Mouse (Mus musculus): ENCODE results near the gene Gm867.

Gm867 gene

DNA sequence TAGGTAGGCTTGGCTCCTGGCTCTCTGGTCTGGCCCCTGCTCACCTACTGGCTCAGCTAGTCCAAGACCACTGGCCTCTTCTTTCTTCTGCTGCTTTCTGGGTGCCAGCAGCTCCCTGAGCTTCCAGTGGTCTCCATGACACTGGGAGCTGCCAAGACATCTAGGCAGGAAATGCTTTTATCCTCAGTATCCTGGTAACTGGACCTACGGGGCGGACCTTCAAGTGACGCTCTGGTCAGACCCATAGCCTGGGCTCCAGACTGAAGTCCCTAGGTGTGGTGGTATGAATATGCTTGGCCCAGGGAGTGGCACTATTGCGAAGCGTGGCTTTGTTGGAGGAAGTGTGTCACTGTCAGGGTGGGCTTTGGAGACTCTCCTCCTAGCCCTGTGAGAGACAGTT, at the start of gene Gm867:
Gm867 (minus strand) TSS at position 153 of the 400 bp plus-strand sequence.
- in situ Hi-C loops (cut with MboI, MseI) = no loop called here

DNA sequence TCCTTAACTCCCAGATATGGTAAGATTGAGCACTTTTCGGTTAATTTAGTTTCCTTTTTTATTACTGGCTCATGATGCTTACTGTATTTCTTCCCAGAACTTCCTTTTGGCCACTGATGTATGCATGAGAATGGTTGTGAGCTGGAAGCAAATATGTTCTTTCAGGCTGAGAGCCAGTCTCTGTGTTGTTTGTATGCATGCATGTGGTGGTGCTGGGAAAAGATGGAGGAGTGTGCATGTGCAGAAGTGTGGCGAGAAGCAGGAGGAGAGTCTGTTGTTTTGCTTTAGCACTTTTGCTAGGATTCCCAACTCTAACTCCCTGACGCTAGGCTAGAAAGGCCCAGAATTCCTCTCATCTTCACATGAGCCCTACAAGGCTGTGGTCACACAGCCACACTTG, 39.0 kb upstream of the Gm867 start:
- in situ Hi-C loops (cut with MboI, MseI) = no loop called here

DNA sequence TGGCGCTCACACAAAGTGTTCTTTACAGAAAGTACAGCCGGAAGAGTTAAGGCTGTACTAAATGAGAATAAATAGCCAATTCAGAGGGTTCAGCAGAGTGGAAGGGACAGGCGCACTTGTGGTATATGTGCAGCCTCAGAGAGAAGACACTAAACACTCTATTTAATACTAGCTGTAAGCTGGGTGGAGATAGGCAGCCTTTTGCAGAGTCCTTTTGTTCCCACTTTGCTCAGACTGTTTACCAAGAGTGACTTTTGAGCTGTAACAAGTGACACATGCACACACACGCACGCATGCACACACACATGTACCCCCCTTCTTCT, 38.3 kb upstream of the Gm867 start:
- in situ Hi-C loops (cut with MboI, MseI) = no loop called here

DNA sequence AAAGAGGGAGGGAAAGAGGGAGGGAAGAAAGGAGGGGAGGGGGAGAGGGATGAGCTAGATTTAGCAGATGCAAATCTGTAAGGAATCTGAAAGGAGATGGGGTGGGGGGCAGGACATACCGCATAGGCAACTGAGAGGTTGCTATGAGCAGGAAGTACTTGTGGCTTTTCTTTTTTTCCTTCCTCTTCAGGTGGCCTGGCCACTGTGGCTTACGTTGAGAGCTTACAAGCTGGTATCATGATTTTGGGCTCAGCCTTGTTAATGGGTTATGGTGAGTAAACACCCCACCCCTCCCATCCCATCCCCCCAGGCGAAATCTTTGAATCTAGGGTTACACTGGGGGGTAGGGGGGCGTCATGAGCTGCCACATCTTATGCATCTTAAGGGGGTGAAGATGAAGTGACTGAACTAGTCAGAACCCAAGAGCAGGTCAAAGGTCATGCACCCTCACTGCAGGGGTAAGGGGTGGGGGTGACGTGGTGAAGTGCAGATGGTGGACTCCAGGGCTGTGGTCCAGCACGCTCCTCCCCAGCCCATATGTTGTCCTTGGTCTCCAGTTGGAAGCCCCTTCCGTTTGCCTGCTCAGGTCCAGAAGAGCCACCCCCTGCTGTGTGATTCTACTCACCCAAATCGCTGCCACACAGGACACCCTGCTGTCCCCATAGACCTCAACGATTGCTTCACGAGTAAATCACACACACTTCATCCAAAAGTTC, 37.8 kb upstream of the Gm867 start:
- in situ Hi-C loops (cut with MboI, MseI) = no loop called here

DNA sequence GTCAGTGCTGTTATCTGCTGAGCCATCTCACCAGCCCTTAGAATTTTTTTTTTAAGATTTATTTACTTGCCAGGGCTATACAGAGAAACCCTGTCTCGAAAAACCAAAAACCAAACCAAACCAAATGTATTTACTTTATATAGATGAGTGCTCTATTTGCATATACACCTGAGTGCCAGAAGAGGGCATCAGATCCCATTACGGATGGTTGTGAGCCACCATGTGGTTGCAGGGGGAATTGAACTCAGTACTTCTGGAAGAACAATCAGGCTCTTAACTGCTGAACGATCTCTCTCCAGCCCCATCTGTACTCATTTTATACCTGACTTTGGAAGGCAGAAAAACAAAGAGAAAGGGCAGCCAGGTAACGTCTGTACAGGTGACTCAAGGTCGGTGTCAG, 34.7 kb upstream of the Gm867 start:
- in situ Hi-C loops (cut with MboI, MseI) = no loop called here

DNA sequence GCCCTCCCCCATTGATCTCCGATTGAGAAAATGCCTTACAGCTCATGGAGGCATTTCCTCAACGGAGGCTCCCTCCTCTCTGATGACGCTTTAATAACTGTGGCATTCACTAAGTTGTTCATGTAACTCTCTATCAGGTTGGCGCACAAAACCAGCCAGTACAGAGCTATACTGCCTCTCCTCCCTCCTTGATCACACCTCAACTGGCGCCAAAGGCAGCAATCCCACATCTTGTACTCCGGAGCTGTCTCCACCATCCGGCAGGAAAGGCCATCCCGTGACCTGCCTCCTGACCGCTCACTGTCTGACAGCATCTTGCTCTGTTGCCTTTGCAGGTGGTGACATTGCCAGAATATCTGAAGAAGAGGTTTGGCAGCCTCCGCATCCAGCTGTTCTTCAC, 33.4 kb upstream of the Gm867 start:
- in situ Hi-C loops (cut with MboI, MseI) = no loop called here

DNA sequence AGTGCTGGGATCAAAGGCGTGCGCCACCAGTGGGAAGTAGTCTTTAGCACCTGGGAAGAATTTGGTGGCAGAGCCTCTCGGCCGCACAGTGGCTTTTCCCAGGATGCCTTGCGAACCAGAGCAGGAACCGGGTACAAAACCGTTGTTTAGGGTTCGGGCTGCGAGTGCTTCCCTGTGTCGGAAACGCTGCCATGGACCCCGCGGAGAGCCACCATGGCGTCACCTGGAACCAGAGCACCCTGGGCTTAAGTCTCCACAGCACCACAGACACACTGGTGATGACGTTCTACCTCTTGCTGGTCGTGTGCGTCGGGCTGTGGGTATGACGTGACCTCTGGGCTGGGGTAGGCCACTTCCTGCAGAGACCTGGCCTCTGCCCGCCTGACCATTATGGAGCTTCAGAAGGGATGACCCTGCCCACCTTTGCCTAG, 13.9 kb upstream of the Gm867 start, which contains the start of gene Gm5134:
Gm5134 (plus strand) TSS at position 134 of the 431 bp plus-strand sequence.
- in situ Hi-C loops (cut with MboI, MseI) = loop anchor here (5.0 kb wide), 2 partner anchors 67 to 212 kb away; no protein-coding TSS in a partner anchor

DNA sequence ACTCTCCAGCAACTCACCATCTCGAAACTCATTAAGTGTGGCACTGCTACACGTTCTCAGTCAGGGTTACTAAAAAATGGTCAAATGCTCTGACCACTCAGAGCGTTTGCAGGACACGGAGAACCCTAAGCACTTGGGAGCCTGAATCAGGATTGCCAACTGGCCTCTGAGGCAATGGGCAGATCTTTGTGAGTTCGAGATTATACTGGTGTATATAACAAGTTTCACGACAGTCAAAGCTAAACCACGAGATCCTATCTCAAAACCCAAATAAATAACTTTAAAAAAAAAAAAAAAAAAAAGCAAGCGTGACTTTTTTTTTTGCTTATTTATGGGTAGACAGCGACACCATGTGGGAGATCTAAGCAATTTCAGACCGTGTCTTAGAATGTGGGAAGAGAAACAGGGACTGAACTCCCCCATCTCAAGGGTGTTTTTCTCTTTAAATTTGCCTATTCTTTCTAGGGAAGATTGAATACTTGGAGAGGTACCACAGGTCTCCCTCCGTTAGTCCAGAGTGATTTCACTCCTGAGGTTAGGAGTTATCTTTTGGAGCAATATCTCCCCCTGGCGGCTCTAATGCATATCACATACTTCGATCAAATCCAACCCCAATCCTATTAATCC, 11.1 kb upstream of the Gm867 start:
- in situ Hi-C loops (cut with MboI, MseI) = loop anchor here (5.0 kb wide), 2 partner anchors 64 to 209 kb away; no protein-coding TSS in a partner anchor

DNA sequence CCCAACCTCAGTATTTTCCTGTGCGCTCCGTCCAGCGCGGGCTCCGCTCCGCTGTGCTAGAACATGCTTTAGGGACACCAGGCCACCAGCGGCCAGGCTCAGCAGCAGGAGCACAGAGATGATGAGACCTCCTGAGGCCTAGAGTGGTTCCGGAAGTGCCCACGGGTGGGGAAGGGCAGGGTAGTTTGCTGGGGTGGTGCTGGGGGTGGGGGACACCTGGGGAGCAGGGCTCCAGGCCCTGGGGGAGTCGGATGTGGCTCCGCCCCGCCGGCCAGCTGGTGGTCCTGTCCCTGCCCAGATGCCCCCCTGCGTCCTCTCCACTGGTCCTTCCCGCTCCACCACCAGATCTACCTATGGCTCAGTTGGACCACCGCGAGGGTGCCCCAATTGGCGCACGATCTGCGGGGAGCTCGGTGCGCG, 10.3 kb upstream of the Gm867 start:
- in situ Hi-C loops (cut with MboI, MseI) = loop anchor here (5.0 kb wide), 2 partner anchors 64 to 208 kb away; no protein-coding TSS in a partner anchor

DNA sequence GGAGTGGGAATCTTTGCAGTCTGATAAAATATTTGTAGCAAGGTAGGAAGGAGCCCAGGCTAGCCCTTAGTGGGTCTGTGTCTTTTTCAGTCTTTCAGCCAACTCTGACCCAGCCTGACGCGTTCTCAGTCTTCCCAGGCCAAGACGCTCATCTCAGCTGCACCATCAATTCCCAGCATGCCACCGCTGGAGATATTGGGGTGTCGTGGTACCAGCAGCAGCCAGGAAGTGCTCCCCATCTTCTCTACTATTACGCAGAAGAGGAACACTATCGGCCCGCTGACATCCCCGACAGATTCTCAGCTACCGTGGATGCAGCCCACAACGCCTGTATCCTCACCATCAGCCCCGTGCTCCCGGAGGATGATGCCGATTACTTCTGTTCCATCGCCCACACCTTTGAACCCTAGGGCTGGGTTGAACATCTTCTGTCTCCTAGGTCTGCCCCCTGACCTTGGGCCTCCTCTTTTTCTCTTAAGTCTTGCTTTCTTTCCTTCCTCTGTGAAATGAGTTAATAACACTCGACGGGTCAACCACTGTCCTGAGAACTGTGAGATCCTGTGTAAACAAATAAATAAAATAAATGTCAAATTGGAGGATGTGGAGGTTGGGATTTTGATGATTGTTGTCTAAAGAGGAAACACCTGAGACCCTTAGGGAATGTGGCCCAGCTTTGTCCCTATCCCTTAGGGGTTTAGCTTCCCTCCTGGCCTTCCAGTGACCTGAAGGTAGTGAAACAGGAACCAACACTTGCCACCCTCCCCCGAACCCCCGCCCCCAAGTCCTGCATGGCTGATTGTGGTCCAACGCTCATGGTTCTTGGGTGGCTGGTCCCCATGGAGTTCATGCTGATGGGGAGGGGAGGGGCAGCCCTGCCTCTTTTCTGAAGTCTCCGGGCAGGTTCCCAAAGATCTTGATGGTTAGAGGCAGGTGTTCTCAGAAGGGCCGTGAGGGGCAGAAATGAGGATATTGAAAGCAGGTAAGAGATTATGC, 8.9 kb upstream of the Gm867 start:
- in situ Hi-C loops (cut with MboI, MseI) = loop anchor here (5.0 kb wide), 3 partner anchors 62 to 207 kb away; no protein-coding TSS in a partner anchor

DNA sequence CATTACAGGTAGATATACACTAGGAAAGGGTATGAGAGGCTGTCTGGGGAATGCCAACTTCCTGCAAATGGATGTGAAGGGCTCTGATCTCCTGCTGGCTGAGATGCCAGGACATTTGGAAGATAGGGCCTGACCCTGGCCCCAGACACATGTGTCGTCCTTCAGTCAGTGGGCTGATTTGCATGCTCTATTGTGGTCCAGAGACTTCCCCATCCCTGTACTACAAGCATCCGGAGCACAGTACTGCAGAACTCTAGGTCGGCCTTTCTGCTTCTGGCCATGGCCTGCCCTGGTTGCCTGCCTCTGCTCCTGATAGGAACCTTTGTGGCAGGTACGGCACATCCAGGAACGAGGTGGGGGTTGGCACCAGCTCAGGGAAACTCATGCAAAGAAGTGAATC, 7.6 kb upstream of the Gm867 start:
- in situ Hi-C loops (cut with MboI, MseI) = loop anchor here in 1 of 2 experiments (5.0 kb wide), 1 partner anchor 191 kb away; no protein-coding TSS in a partner anchor

DNA sequence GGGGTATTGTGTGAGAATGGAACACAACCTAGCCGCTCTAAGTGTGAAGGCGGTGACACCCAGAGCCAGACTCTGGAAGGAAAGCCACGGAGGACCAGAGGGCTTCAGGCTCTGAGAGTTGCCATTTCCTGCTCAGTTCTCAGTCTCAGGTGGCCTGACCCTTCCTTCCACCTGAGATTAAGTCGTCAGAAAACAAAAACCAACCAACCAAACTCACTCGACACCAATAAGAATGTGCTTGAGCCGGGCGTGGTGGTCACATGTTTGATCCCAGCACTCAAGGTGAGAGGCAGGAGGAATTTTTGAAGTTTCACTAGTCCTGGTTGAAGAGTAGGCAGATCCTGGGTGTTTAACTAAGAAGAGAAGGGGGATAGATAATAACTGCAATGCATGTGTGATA, 5.4 kb upstream of the Gm867 start:
- in situ Hi-C loops (cut with MboI, MseI) = loop anchor here in 1 of 2 experiments (5.0 kb wide), 1 partner anchor 189 kb away; no protein-coding TSS in a partner anchor

DNA sequence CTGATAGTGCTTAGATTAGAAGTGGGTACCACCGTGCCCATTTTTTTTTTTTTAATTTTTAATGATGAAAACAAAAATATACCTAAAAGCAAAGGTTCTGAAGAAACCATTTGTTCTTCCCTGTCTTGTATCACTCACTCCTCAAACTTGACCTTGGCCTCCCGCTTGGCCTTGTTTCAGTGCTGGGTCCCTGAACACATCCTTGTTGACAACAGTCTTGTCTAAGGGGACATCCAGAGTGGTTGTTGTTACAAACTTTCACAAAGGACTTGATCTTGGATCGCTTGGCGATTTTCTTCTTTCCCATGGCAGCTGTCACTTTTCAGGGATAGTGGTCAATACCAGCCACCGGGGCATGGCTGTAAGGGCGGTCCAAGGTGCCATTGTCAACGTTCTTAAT, 4.7 kb upstream of the Gm867 start:
- in situ Hi-C loops (cut with MboI, MseI) = loop anchor here in 1 of 2 experiments (5.0 kb wide), 1 partner anchor 188 kb away; no protein-coding TSS in a partner anchor

DNA sequence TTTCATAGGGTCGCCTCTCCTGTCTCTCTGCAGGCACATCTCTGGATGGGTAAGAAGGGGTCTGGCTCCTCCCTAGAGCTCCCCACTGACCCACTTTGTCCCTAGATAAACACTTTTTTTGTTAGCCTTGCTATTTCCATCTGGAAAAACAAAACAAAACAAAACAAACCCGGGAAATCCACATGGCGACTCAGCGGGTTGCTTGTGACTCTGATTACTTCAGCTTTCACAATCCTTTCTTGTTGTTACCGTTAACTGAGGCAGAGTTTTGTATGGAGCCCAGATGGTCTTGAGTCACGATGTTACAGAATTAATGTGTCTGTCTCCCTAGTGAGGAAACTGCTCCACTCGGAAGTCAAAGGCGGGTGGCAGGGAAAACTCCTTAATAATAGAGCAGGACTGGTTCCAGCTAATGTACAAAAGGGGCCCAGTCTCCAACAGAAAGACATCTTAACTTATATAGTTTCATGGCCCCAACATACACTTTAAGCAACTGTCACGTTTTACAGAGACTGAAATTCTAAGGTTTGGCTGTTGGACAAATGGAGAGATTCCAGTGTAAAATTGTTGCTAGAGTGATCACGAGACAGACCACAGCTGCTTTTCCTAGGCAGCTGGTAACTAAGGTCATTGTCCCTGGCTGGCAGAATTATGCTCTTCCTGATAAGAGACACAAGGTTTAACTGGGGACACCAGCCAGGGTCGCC, 3.7 kb upstream of the Gm867 start:
- in situ Hi-C loops (cut with MboI, MseI) = no loop called here

DNA sequence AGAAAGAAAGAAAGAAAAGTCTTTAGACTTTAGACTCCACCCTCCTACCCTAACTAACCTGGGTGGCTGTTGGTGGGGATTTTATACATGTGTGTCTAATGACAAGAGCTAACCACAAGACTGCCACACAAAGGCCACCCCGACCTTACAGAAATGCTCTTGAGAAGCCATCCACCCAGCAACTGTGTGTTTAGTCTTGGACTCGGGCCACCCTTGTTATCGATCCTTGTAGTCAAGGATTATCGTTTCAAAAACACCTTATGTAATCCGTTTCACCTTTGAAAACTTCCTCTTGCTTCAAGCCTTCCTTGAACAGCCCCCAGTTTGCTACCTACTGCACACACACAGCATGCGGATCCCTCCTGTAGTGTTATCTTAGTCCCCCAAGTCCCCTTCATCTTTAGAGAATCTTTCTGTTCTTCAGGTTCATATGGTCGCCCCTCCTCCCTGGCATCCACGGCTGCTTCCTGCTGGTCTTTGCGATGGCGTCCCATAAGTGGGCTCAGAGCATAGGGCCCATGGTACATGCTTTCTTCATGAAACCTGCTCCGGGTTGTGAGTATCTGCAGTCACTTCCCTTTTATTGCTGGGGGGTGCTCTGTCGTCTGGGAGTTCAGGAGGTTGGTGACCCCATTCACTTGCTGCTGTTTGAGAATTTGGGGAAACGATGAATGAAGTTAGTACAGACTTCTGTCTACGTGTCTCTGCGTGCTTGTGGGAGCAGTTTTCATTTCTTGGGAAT, 2.4 kb upstream of the Gm867 start, which contains the start of gene Vpreb3:
Vpreb3 (plus strand) TSS at position 322 of the 742 bp plus-strand sequence.
- in situ Hi-C loops (cut with MboI, MseI) = no loop called here

DNA sequence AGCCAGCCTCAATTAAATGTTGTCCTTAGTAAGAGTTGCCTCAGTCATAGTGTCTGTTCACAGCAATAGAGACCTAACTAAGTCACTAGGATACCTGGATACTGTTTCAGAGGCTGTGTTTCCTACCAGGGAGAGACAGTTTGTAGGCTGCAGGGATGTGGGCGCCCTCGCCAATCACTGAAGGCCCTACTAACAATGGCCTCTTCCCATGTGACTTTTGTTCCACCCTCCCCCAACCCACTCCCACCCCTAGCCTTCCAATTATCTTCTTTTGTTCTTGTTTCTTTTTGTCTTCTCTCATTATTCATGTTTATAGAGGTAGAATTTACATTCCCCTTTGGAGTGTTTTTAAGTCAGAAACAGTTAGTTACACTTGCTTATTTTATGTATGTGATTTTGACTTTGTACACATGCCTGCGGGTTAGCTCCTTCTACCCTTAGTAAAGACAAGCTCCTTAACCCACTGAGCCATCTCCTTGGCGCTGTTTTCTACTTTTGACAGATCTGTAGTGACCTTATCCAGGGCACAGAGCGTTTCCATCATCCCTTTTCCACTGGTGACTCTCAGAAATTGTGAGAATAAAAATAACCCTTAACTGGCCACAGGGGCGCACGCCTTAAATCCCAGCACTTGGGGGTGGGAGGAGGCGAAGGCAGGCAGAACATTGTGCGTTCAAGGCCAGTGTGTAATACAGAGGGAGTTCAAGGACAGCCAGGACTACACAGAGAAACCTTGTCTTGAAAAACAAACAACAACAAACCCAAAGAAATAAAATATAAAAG, 761 bp upstream of the Gm867 start:
- in situ Hi-C loops (cut with MboI, MseI) = no loop called here

DNA sequence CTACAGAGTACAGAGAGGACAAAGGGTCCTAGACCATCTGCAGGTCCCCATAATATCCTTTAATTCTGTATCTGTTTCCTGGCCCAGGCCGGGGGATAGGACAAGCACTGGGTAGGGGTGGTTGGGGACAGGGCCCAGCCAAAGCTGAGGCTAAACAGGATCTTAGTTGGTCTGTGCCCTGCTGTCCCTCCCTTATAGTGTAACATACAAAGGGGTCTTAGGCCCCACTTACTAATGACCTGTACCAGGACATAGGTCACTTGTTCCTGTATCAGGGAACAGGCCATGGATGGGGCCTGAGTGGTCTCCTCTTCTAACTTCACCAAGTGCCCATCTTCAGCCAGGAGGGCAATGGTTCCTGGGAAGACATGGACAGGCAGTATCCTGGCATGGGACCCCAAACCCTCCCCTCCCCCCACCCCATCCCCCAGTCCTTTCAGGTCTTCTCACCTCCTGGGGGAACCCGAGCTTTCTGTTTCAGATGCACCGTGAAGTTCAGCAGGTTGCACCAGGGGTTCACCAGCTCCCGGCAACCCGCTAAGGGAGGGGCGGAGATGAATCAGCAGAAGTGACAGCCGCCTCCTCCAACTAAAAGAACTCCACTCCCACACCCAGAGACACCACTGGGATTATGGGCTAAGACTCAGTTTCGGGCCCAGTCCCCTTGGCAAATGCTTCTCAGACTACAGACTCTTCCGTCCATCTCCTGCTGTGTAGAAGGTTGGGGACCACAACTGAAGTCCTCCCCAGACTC, 814 bp downstream of the Gm867 start:
- in situ Hi-C loops (cut with MboI, MseI) = no loop called here

DNA sequence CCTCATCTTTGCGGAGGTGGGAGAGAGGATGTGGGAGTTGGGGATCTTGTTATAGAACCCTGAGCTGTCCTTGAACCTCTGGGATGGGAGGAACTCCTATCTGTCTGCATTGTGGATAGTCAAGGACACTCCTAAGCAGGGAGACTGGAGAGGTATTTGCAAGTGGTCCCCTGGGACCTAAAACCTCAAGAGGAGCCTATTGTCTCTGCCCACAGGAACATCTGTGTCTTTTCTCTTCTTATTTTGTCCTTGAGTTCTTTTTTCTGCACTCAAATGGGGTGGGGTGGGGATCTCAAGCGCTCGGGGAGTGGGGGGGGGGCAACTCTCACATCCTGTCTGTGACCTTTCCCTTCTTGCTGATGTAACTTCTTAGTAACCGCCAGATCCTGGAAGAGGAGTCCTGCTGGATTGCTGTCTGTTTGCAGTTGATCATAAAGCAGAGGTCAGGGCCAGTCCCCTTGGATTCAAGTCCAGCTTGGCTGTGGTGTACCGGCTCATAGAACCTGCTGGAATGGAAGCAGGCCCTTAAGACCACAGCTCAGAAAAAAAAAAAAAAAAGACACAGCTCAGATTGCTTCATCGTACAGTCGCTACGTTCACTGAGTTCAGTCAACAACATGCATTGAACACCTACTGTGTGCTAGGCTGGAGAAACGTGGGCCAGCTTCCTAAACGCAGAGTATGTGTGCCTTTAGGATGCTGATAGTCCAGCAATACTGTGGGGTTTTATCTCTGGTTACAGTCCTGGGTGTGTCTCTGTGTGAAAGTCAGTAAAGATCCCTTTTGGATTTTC, 2.4 kb downstream of the Gm867 start:
- in situ Hi-C loops (cut with MboI, MseI) = no loop called here

Measured in T-helper 17 cell (primary cell).